In genomic region chr1:119487917-119488590, GRCm38 (mm10) we compare ENCODE assay signal across 17 mouse cellular contexts. TPM values are rescaled to one million over a fixed set of nuclear protein-coding genes. Genes with fewer than 3 reads are reported as not detected.
A peak's percentile ranks its signal among the peaks of the same experiment; 100 is the strongest.
DNase-seq lines count a peak whose midpoint lies in the region; ATAC-seq and TF ChIP-seq lines count a peak whose summit lies in the region.
"Had no signal": no experiment of that assay in that cellular context is flagged by ENCODE, and none has a peak within 500 bp of the region (broad histone marks: within the 10 kb centered on the region; RNA-seq: fewer than 3 reads in every experiment).

No protein-coding gene starts in this region.

- H3K4me2 ChIP-seq in forebrain, postnatal 0 days (ENCODE audit: low read depth) = no peak overlapping the region
- no peak overlapping the region for H3K4me2 ChIP-seq in forebrain, embryonic 11.5 days (ENCODE audit: low read depth, low read length, severe bottlenecking)
- H3K4me2 ChIP-seq in kidney, embryonic 14.5 days (replicated peaks; ENCODE audit: low read depth, low read length) = no peak overlapping the region
- peak overlapping the region; percentile 25 for H3K4me2 ChIP-seq in limb, embryonic 13.5 days (replicated peaks)
- H3K4me2 ChIP-seq: hindbrain, embryonic 12.5 days; midbrain, embryonic 12.5 days had no signal

- H3K9ac ChIP-seq in forebrain, postnatal 0 days = no peak overlapping the region
- no peak overlapping the region for H3K9ac ChIP-seq in forebrain, embryonic 11.5 days (ENCODE audit: low read length)
- no peak overlapping the region for H3K9ac ChIP-seq in kidney, embryonic 14.5 days (ENCODE audit: low read depth, low read length)
- no peak overlapping the region for H3K9ac ChIP-seq in limb, embryonic 13.5 days
- H3K9ac ChIP-seq: hindbrain, embryonic 12.5 days; midbrain, embryonic 12.5 days had no signal

- H3K36me3 ChIP-seq in forebrain, postnatal 0 days (ENCODE audit: insufficient read depth) = no peaks in the 10 kb centered on the region
- no peaks in the 10 kb centered on the region for H3K36me3 ChIP-seq in forebrain, embryonic 11.5 days (ENCODE audit: control insufficient read depth, insufficient read depth, low read length)
- H3K36me3 ChIP-seq in kidney, embryonic 14.5 days (ENCODE audit: control insufficient read depth, insufficient read depth, low read length) = no peaks in the 10 kb centered on the region
- no peaks in the 10 kb centered on the region for H3K36me3 ChIP-seq in limb, embryonic 13.5 days
- H3K36me3 ChIP-seq: hindbrain, embryonic 12.5 days; midbrain, embryonic 12.5 days had no signal

- no peaks in the 10 kb centered on the region for H3K27me3 ChIP-seq in forebrain, postnatal 0 days (ENCODE audit: insufficient read depth, low read length)
- no peaks in the 10 kb centered on the region for H3K27me3 ChIP-seq in forebrain, embryonic 11.5 days (ENCODE audit: control insufficient read depth, insufficient read depth, low read length)
- H3K27me3 ChIP-seq in kidney, embryonic 14.5 days (ENCODE audit: control insufficient read depth, insufficient read depth, low read length) = no peaks in the 10 kb centered on the region
- H3K27me3 ChIP-seq in limb, embryonic 13.5 days = no peaks in the 10 kb centered on the region
- H3K27me3 ChIP-seq: CH12.LX; hindbrain, embryonic 12.5 days; midbrain, embryonic 12.5 days had no signal

- H3K4me3 ChIP-seq in forebrain, postnatal 0 days (ENCODE audit: low read depth, low read length) = no peak overlapping the region
- no peak overlapping the region for H3K4me3 ChIP-seq in forebrain, embryonic 11.5 days (ENCODE audit: low read depth, low read length)
- no peak overlapping the region for H3K4me3 ChIP-seq in kidney, embryonic 14.5 days (ENCODE audit: low read length)
- no peak overlapping the region for H3K4me3 ChIP-seq in limb, embryonic 13.5 days
- H3K4me3 ChIP-seq: hindbrain, embryonic 12.5 days; midbrain, embryonic 12.5 days had no signal

- no peak for TF ChIP-seq CTCF in forebrain, postnatal 0 days (IDR thresholded peaks at IDR 0.05; ENCODE audit: low read depth)

- peak; percentile 51 for ATAC-seq in forebrain, postnatal 0 days
- ATAC-seq in forebrain, embryonic 11.5 days (replicated peaks; ENCODE audit: low FRiP score) = no peak
- ATAC-seq in kidney, embryonic 14.5 days (ENCODE audit: low FRiP score, low TSS enrichment) = 0 out of 2 replicates have a peak, but pooled peaks have one; percentile 20
- ATAC-seq in limb, embryonic 13.5 days (ENCODE audit: low FRiP score, low read depth) = peak; percentile 66
- ATAC-seq: intestine, postnatal 0 days had no signal

- no peaks in the 10 kb centered on the region for H3K9me3 ChIP-seq in forebrain, postnatal 0 days (ENCODE audit: low read length)
- no peaks in the 10 kb centered on the region for H3K9me3 ChIP-seq in forebrain, embryonic 11.5 days (ENCODE audit: control insufficient read depth, low read length)
- no peaks in the 10 kb centered on the region for H3K9me3 ChIP-seq in kidney, embryonic 14.5 days (ENCODE audit: control insufficient read depth, low read length)
- H3K9me3 ChIP-seq in limb, embryonic 13.5 days = no peaks in the 10 kb centered on the region
- H3K9me3 ChIP-seq: hindbrain, embryonic 12.5 days; midbrain, embryonic 12.5 days had no signal

- H3K4me1 ChIP-seq in forebrain, postnatal 0 days (ENCODE audit: insufficient read depth) = no peaks in the 10 kb centered on the region
- H3K4me1 ChIP-seq in forebrain, embryonic 11.5 days (replicated peaks; ENCODE audit: control insufficient read depth, insufficient read depth, low read length) = 0 out of 2 replicates have a peak, but pooled peaks cover 10% of the 10 kb centered on the region
- peaks cover 23% of the 10 kb centered on the region for H3K4me1 ChIP-seq in kidney, embryonic 14.5 days (ENCODE audit: control insufficient read depth, insufficient read depth, low read length)
- H3K4me1 ChIP-seq in limb, embryonic 13.5 days = peaks cover 67% of the 10 kb centered on the region

- WGBS in forebrain, postnatal 0 days = 62% methylated on average over 9 of the region's 10 CpGs
- 65% methylated on average over 10 of the region's 10 CpGs for WGBS in forebrain, embryonic 11.5 days
- WGBS in kidney, embryonic 14.5 days = 49% methylated on average over 10 of the region's 10 CpGs
- 24% methylated on average over 9 of the region's 10 CpGs for WGBS in limb, embryonic 13.5 days

- DNase-seq in forebrain, postnatal 0 days = no peak
- no peak for DNase-seq in forebrain, embryonic 11.5 days (ENCODE audit: low spot score)
- no peak for DNase-seq in kidney, adult 11 months
- DNase-seq in thymus, postnatal 25 days = peak; percentile 45
- no peak for DNase-seq in layer of hippocampus, postnatal 36 days
- DNase-seq in kidney, adult 8-10 months = no peak
- DNase-seq: adrenal gland, postnatal 14 days; cerebellum, adult 9-10 months; heart, adult 18-20 months; kidney, postnatal 4 days; lung, postnatal 14 days had no signal

- H3K27ac ChIP-seq in forebrain, postnatal 0 days (ENCODE audit: low read depth, low read length) = no peak overlapping the region
- H3K27ac ChIP-seq in forebrain, embryonic 11.5 days (ENCODE audit: low read depth, low read length) = no peak overlapping the region
- no peak overlapping the region for H3K27ac ChIP-seq in kidney, embryonic 14.5 days (ENCODE audit: low read depth, low read length)
- peak overlapping the region; percentile 22; the same call in 1 of the 2 replicates for H3K27ac ChIP-seq in limb, embryonic 13.5 days
- H3K27ac ChIP-seq: hindbrain, embryonic 12.5 days; midbrain, embryonic 12.5 days had no signal

RNA-seq across cellular contexts. Expression of gene Ralb, which starts 16.5 kb away (rescaled TPM):
- 40.6 and 41.4 TPM in 2 replicates for total RNA-seq in forebrain, postnatal 0 days (2014; rRNA removed)
- 55.1 and 57.3 TPM in 2 replicates for polyA plus RNA-seq in forebrain, postnatal 0 days (2015; fragmentation: Nextera tagmentation; extraction: Ambion mirVana)
- polyA plus RNA-seq in forebrain, embryonic 11.5 days (2014; fragmentation: Nextera tagmentation; extraction: Ambion mirVana) = 74.1 and 74.2 TPM in 2 replicates
- polyA plus RNA-seq in kidney, embryonic 14.5 days (2014; fragmentation: Nextera tagmentation; extraction: Ambion mirVana) = 84.7 and 123 TPM in 2 replicates
- 128 and 129 TPM in 2 replicates for polyA plus RNA-seq in limb, embryonic 13.5 days (2015; fragmentation: Nextera tagmentation; extraction: Ambion mirVana)
- 10 to 100 TPM; 23.3 to 23.7 TPM for total RNA-seq in layer of hippocampus, postnatal 36 days (2021)

RNA-seq across cellular contexts. Expression of gene Tmem185b, which starts 37.9 kb away (rescaled TPM):
- 13.7 and 14.6 TPM in 2 replicates for total RNA-seq in forebrain, postnatal 0 days (2014; rRNA removed)
- 9.0 and 12.3 TPM in 2 replicates for polyA plus RNA-seq in forebrain, postnatal 0 days (2015; fragmentation: Nextera tagmentation; extraction: Ambion mirVana)
- 22.5 and 23.4 TPM in 2 replicates for polyA plus RNA-seq in forebrain, embryonic 11.5 days (2014; fragmentation: Nextera tagmentation; extraction: Ambion mirVana)
- 23.8 and 28.4 TPM in 2 replicates for polyA plus RNA-seq in kidney, embryonic 14.5 days (2014; fragmentation: Nextera tagmentation; extraction: Ambion mirVana)
- 26.3 and 26.9 TPM in 2 replicates for polyA plus RNA-seq in limb, embryonic 13.5 days (2015; fragmentation: Nextera tagmentation; extraction: Ambion mirVana)
- 10 to 100 TPM; 18.0 to 20.2 TPM for total RNA-seq in layer of hippocampus, postnatal 36 days (2021)
